Mouse (Mus musculus): Measurements from ENCODE around the gene Pkm.

DNA sequence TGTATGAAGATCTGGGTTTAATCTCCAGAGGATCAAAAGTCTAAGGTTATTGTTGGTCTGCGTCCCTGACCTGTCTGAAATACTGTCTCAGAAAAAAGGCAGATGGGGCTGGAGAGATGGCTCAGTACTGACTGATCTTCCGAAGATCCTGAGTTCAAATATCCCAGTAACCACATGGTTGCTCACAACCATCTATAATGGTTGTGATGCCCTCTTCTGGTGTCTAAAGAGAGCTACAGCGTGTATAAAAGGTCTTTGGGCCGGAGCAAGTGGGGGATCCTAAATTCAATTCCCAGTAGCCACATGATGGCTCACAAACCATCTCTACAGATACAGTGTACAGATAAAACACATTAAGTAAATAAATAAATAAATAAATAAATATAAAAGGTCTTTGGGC, 13.0 kb downstream of the Pkm start:
- TF ChIP-seq POLR2A (IDR thresholded peaks at IDR 0.05; ENCODE audit: low read depth, low read length) (no peak), CTCF (IDR thresholded peaks at IDR 0.05; ENCODE audit: extremely low read depth, insufficient read depth, insufficient read length, insufficient replicate concordance) (no peak)
